Mouse (Mus musculus) kidney, adult 11 months (tissue): ENCODE data around the gene Rpgrip1.

Experiments
- DNase-seq: peaks from one replicate; pipeline ENCODE4 v3.0.0; 2022

The Rpgrip1 gene

DNA sequence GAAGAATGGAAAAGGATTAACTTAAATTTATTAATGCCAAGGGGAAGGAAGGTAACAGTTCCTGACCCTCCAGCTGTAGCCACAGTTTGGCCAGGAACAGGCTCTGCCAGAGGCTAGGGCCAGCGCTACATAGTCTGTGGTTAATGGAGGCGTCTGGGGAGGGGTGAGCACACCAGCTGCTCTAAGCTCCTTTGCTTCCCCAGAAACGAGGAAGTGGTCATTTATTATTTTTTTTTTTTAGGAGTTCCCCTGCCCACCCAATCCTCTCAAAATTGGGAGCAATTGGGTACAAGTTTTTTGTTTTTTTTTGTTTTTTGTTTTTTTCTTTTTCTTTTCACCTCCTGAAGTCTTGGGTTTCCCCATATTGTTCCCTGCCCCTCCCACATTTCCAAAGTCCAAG lies 87.6 kb downstream of the Rpgrip1 start:
- DNase-seq = no peak

DNA sequence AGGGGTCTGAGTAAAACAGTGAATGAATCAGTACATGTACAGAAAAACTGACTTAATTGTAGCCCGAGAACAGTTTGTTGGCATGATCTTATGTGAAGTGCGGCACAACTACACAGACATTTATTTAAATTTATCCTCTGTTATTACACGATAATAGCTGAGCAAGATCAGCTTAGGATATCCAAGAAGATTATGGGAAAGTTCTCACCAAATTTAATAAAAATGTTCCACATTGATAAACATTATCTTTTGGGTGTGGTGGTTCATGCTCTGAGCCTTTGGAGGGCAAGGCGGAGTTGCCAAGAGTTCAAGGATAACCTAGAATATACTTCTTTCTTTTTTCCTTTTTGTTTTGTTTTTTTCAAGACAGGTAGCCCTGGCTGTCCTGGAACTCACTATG lies 88.9 kb downstream of the Rpgrip1 start:
- no peak for DNase-seq
